Mouse (Mus musculus) spleen, postnatal 10 days (tissue): ENCODE measurements around the gene Acr.

ENCODE experiments used
- DNase-seq, 2 experiments: peaks; one replicate each; pipeline ENCODE4 v3.0.0; 2021 to 2022; ENCODE audit warnings: low spot score in 2 of 2

Acr gene

GRCm38 (mm10) chr15:89547824-89548601 lies 20.1 kb upstream of the Acr start:
- DNase-seq: no peak

GRCm38 (mm10) chr15:89548837-89549236 lies 19.3 kb upstream of the Acr start:
- DNase-seq: no peak

GRCm38 (mm10) chr15:89550506-89550905 lies 17.6 kb upstream of the Acr start:
- DNase-seq: no peak

- no peak for DNase-seq
These were observed 16.4 kb upstream of the Acr start for GRCm38 (mm10) chr15:89551733-89552132.

GRCm38 (mm10) chr15:89555591-89555990 lies 12.5 kb upstream of the Acr start:
- DNase-seq: no peak

GRCm38 (mm10) chr15:89556401-89557178 lies 11.5 kb upstream of the Acr start:
- no peak for DNase-seq

GRCm38 (mm10) chr15:89557179-89557995 lies 10.7 kb upstream of the Acr start:
- DNase-seq: no peak

GRCm38 (mm10) chr15:89557996-89558390 lies 10.1 kb upstream of the Acr start:
- DNase-seq: no peak

- DNase-seq: no peak
These were observed 8.9 kb upstream of the Acr start for GRCm38 (mm10) chr15:89559202-89559731.

- DNase-seq: no peak
These were observed 4.0 kb downstream of the Acr start for GRCm38 (mm10) chr15:89572147-89572546.

GRCm38 (mm10) chr15:89582494-89582893 lies 14.4 kb downstream of the Acr start:
- DNase-seq: no peak

GRCm38 (mm10) chr15:89585101-89585500 lies 17.0 kb downstream of the Acr start:
- DNase-seq: no peak

GRCm38 (mm10) chr15:89585631-89586030 lies 17.5 kb downstream of the Acr start:
- no peak for DNase-seq

- no peak for DNase-seq
These were observed 21.0 kb downstream of the Acr start for GRCm38 (mm10) chr15:89589146-89589545.

- no peak for DNase-seq
These were observed 23.2 kb downstream of the Acr start for GRCm38 (mm10) chr15:89591317-89591716.

GRCm38 (mm10) chr15:89591723-89592455 lies 23.8 kb downstream of the Acr start, which contains the start of gene Rabl2:
Rabl2 (minus strand) TSS chr15:89591923.
- DNase-seq: peak; percentile 65 to 86

- DNase-seq: no peak
These were observed 24.4 kb downstream of the Acr start for GRCm38 (mm10) chr15:89592548-89592947.

GRCm38 (mm10) chr15:89605822-89606570 lies 37.9 kb downstream of the Acr start:
- DNase-seq: no peak

GRCm38 (mm10) chr15:89607480-89607879 lies 39.4 kb downstream of the Acr start:
- no peak for DNase-seq

- no peak for DNase-seq
These were observed 39.8 kb downstream of the Acr start for GRCm38 (mm10) chr15:89607888-89608287.
